Mouse (Mus musculus) cerebellum, postnatal 36 days (tissue): ENCODE data around the gene Schip1.

Experiments used
- DNase-seq, 2 experiments: peaks; one replicate each; pipeline ENCODE4 v3.0.0; 2021 to 2022; ENCODE audit warnings: mixed read lengths in 2 of 2

The Schip1 gene

DNA sequence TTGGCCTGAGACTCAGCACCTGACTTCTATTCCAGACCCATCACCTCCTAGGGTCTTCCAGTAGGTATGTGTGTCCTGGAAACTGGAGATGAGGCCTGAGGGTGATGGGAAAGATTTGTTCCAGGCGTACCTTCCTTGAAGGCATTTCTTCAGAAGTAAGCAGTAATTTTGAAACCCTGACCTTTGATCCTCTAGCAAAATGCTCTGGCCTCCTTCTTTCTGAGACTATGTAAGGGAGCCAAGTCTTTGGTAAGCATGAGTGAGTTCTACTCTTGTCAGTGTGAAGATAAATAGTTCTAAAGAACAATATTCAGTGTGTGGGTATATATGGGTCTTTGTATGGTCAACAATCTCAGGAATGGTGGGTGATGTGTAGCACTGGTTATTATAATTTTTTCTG, 65.8 kb downstream of the Schip1 start:
- no peak for DNase-seq

DNA sequence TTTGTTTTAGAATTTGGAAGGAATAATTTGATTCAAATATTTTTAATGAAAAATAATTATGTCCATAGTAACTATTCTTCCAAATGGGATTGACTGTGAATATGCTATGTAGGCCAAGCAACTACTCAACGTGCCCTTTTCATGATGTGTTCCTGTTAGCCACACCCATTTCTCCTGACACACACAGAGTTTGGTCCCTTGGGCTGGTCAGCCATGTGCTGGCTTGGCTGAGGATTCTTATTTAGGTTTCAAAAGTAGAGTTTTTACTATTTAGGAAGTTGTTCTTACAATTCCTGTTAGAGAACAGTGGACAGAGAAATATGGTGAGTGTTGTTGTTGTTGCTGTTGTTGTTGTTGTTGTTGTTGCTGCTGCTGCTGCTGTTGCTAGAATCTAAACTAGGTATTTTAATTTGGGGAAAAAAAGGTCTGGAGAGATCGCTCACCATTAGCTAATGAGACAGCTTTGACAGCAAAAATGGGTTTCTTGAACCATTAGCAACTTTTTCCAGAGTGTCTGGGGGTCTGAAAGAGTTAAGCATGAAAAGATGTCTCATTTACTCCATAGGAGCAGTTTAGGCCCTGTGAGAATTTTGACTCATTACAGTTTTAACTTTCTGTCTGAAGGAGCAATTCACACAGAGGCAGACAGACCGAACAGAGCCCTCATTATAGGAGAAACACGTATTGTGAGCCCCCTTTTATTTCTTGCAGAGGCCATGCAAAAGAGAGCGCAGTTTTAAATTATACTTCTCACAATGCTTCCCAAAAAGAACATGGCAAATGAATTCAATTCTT, 74.4 kb downstream of the Schip1 start:
- DNase-seq: no peak

GRCm38 (mm10) chr3:68150688-68151087, 86.1 kb downstream of the Schip1 start:
- DNase-seq: no peak

DNA sequence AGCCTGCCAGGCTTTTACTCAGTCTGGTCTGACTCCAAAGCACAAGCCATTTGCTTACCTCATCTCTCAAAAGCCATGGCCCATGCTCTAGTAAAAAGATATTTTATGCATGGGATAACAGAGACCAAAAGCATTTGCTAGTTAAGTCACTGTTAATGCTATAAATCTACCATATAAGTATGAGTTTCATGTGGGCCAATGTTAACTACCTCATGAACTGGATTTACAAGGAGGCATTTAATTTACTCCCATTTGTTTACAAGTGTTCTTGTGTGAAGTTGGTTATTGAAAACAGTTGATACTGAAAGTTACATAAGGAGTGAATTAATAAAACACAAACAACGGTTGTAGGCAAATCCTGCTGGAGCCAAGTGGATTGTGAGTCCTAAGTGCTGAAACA, 95.6 kb downstream of the Schip1 start:
- no peak for DNase-seq

DNA sequence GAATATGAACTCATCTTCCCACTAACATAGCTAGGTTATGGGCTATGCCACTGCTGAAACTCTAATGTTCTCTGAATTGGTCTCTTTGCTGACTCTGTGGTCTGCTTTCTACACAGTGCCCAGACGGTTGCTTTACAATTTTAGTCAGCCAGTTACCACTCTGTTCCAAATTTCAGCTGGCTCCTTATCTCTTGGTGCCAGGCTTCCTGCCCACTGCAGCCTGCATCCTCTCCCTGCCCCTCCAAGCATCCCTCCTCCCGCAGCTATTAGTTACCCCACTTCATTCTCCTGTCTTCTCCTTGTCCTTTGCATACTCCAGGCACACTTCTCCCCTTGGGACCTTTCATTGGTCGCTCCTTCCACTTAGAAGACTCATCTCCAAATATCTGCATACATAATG, 96.2 kb downstream of the Schip1 start:
- no peak for DNase-seq

GRCm38 (mm10) chr3:68178248-68178647, 113.6 kb downstream of the Schip1 start:
- DNase-seq: no peak

DNA sequence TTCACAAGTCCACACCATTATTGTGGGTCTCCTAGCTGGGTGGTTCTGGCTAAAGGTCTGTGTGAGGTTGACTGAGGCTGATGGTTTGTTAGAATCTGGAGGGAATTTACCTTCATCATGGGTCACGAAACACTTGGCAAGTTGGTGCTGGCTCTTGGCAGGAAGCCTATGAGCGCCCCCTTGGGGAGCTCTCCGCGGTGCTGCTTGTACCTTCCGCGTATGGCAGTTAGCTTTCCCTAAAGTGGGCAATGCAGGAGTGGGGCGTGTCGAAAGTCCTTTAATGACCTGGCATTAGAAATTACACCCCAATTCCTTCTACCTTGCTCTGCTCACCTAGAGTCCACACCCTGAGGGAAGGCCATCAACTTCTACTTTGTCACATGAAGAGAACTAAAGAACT, 122.9 kb downstream of the Schip1 start:
- DNase-seq: peak in 1 of 2 experiments; percentile 2

DNA sequence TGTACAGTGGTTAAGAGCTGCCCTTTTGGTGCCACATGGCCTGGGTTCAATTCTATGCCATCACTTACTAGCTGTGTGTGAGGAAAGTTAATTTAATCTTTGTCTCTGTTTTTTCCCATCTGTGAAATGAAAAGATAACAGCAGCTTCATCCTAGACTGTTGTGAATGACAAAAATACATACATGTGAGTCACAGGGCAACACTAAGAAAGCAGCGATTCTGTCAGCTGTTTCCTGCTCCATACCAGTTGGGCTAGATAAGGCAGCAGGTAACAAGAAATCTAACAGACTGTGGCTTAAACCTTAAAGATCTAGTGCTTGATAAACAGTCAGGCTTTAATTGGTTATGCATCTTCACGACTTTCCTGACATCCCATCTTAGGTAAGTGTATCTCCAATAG, 124.5 kb downstream of the Schip1 start:
- no peak for DNase-seq

DNA sequence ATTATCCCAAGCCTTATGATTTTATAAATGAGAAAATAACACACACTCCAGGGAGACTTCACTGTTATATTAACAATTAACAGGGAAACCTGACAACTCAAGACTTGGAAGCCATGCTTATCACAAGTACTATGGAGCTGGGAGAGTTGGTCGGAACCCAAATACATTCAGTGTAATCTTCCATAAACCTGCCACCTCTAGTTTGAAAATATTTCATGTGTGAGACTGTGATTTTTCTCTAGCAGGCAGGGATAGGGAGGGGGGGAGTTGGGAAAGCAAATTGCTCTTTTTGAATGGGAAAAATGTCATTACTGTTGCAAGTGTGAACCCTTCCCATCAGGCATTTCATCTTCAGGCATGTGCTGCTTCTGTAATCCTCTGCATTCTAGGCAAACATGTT, 132.3 kb downstream of the Schip1 start:
- DNase-seq: no peak

DNA sequence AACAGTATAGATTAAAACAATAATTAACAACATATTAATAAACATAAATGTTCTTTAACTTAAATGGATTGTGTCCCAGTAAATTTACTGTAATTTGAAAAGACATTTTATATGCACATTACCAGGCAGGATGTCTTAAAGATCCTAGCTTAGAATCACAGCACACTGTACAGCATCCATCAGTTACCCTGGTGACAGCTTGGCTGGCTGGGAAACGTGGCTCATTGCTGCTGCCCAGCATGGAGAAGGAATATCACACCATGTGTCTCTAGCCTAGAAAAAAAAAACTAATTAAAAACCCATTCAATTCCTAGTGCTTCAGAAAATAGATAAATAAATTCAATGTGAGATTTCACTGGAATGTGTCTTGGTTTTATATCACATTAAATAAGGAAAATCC, 136.6 kb downstream of the Schip1 start:
- DNase-seq: no peak

- DNase-seq: no peak
Measured at GRCm38 (mm10) chr3:68202162-68202902, 137.7 kb downstream of the Schip1 start.

DNA sequence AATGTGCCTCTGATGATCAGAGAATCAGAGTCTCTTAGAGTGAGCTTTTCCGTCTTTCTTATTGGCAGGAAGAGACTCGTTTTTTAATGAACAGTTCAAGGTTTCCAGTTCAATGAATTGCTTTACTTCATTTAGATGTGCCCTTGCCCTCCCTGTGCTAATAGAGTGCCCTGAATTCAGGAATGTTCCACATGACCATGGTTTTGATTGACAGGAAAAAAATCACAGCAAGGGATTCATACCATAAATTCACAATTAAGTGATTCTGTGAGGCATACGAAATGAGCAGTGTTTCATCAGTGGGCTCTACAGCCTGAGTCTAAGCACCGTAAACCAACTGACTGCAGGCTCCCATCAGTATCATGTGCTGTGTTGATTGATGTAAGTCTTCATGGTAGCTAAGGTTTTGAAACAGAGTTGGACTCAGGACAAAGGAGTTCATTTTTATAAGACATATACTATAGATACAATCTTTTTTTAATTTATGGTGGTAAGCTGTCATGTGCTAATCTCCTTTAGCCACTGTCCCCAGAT, 139.4 kb downstream of the Schip1 start:
- no peak for DNase-seq

GRCm38 (mm10) chr3:68210422-68210821, 145.8 kb downstream of the Schip1 start:
- no peak for DNase-seq

DNA sequence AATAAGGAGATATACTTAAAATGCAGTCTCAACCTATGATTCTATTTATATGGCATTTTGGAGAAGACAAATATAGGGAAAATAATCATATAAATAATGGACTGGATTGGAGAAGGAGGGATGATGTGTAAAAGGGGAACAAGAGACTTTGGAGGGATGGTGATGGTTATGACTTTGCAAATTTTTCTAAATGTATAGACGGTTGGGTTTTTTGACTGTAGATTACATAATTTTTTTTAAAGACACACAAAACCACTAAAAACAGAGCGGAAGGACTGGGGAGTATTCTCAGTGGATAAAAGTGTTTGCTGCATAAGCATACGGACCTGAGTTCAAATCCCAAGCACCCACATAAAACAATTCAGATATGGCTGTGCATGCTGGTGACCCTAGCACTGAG, 156.8 kb downstream of the Schip1 start:
- no peak for DNase-seq

DNA sequence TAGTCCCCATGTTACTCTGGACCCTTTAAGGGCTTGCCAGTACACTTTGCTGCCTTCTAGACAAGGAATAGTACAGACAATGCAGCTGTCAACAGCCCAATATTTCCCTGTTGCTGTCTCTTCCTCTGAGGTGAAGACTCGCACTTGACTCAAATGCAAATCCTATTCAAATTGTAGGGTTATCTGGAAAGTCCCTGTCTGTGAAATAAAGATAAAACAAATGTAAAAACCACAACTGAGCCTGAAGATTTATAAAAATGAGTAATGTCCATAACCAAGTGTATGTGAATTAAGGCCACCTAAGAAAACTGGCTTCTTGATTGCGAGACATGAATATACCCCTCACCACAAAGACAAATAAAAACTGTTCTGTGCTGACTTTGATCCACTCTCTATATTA, 175.3 kb downstream of the Schip1 start:
- DNase-seq: no peak

GRCm38 (mm10) chr3:68243239-68243638, 178.6 kb downstream of the Schip1 start:
- no peak for DNase-seq

DNA sequence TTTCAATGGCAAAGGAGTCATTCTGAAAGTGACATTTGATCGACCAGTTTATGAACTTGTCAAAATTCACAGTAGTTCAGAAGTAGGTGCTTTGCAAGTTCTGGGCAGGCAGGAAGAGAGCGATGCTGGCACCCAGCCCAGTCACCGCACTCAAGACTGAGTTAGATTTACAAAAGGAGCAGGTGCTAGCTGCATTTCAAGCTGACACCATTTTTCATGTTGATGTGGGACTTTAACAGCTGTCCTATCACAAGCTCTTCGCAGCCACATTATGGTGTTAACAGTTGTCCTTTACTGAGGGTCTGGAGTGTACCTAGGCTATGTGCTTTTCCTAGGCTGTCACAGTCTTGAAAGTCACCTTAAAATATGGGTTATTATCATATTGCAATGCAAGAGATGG, 181.6 kb downstream of the Schip1 start:
- DNase-seq: no peak

GRCm38 (mm10) chr3:68250589-68250988, 186.0 kb downstream of the Schip1 start:
- no peak for DNase-seq

GRCm38 (mm10) chr3:68252335-68252734, 187.7 kb downstream of the Schip1 start:
- no peak for DNase-seq

GRCm38 (mm10) chr3:68262304-68262703, 197.7 kb downstream of the Schip1 start:
- no peak for DNase-seq

DNA sequence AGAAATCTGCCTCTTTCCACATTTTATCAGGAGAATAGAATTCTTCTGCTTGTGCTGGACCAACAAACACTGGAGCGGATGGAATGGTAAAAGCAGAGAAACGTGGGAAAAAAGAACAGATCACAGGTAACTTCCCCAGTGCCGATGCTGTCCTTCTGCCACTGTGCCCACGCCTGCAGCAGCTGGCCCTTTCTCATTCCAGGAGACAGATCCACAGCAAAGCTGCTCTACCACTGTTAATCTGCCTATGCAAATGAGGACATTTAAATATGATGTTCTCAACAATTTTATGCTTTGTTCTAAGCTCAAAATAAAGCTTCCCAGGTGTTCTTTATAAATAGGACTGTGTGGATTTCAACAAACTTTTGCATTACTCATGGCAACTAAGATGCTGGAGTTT, 203.3 kb downstream of the Schip1 start:
- no peak for DNase-seq

DNA sequence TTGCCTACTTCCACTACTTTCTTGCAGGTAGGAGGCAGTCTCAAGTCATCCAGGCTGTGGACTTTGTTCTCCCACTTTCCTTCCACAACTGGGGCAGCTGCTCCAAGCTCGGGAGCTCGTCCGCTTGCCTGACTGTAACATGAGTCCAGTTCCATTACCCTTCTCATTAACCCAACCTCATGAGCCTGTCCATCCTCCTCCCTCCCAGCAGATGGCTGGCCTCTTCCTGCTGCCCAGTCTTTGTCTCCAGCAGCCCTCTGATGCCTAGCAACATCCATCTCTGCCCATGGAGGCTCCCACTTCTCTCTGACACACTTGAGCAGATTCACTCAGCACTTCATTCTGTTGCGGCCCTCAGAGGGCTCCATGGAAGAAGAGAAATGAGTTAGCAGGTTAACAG, 204.6 kb downstream of the Schip1 start:
- no peak for DNase-seq

DNA sequence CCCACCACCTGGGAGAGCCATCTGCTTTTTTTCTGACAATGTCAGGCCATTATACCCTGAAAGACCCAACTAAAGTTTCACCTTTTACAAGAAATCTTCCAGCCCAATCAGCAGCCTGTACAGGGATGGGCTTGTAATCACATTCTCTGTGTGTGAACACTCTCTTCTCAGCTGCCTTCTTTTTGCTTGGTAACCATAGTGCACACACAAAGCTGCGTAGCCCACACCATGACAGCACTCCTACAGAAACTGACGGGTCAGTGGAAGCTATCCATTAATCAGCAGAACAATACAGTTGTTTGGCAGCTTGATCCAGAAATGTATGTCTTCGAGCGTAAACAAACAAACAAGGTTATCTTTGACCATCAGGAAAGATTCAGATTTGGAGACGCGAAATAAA, 205.6 kb downstream of the Schip1 start:
- no peak for DNase-seq

- DNase-seq: no peak
Measured at GRCm38 (mm10) chr3:68271457-68271856, 206.9 kb downstream of the Schip1 start.
